Mouse (Mus musculus): ENCODE data around the gene Jund.

DNA sequence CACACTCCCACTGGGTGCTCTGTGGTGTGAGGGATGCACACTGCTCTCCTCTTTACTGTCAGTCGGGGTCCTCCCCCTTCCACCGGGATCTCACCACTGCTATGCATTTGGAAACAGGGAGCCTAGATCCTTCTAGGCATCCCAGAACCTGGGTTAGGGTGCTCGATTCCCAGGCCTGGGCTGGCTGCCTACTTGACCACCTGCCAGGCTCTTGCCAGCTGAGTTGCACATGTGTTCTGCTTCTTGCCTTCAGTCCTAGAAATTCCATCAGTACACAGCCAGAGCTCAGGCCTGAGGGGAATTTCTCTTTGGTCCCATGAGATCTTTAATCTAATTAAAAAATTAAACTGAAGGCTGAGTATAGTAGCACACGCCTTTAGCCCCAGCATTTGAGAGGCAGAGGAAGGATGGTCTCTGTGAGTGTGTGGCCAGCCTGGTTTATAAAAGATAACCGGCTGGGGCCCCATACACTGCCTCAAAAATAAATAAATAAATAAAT lies 8.8 kb upstream of the Jund start:
- TF ChIP-seq IRF4 (IDR thresholded peaks at IDR 0.05; ENCODE audit: low read depth, low read length), result no peak
- no peak for TF ChIP-seq POLR2AphosphoS2 (IDR thresholded peaks at IDR 0.05; ENCODE audit: low read depth, low read length)
- TF ChIP-seq MAX (IDR thresholded peaks at IDR 0.05; ENCODE audit: low read length), result no peak
- no peak for TF ChIP-seq ETS1 (conservative IDR thresholded peaks at IDR 0.05; ENCODE audit: low read depth, low read length)
- no peak for TF ChIP-seq JUN (IDR thresholded peaks at IDR 0.05; ENCODE audit: insufficient read depth, low read depth, low read length)
- no peak for TF ChIP-seq KAT2A (IDR thresholded peaks at IDR 0.05; ENCODE audit: insufficient replicate concordance, low read length)
- no peak for TF ChIP-seq USF1 (IDR thresholded peaks at IDR 0.05; ENCODE audit: low read depth, low read length)
- TF ChIP-seq CHD2 (IDR thresholded peaks at IDR 0.05; ENCODE audit: low read length), result no peak
- no peak for TF ChIP-seq HCFC1 (IDR thresholded peaks at IDR 0.05; ENCODE audit: low read depth, low read length)
- no peak for TF ChIP-seq ZKSCAN1 (IDR thresholded peaks at IDR 0.05; ENCODE audit: borderline replicate concordance, low read depth, low read length)
- no peak for TF ChIP-seq USF2 (conservative IDR thresholded peaks at IDR 0.05; ENCODE audit: low read depth, low read length)

All from CH12.LX (cell line).